Mouse (Mus musculus): ENCODE data around the gene C530025M09Rik.

Gene C530025M09Rik

GRCm38 (mm10) chr2:149798613-149799012 lies 32.4 kb downstream of the C530025M09Rik start:
- no peak for DNase-seq
